Mouse (Mus musculus): ENCODE measurements at regions not wholly inside any gene's neighbourhood (a gene's known extent, or its start where the extent isn't known, plus 50 kb on each side); places are given as distances from the start of the nearest gene placed in this dataset.

GRCm38 (mm10) chr4:105408896-105409295 lies 251.7 kb downstream of the Plpp3 start:
- TF ChIP-seq POLR2A (IDR thresholded peaks at IDR 0.05; ENCODE audit: low read depth, low read length) (no peak), CTCF (conservative IDR thresholded peaks at IDR 0.05; ENCODE audit: insufficient read depth, insufficient read length, low read depth, low read length) (no peak)
